Mouse (Mus musculus) hindbrain, embryonic 16.5 days (tissue): ENCODE data around the gene Pard3b. TPM values are rescaled to one million over a fixed set of nuclear protein-coding genes. Genes with fewer than 3 reads are reported as not detected.

ENCODE experiments used
- ATAC-seq: fragments of 200-750 bp; cut with Nextera tagmentation; 2 replicates; pipeline ENCODE4 v1.8.0; 2017; ENCODE audit warnings: moderate TSS enrichment, moderate library complexity
- H3K27ac ChIP-seq: fragments of 300-500 bp; sonication (generic); 2 replicates; pipeline ENCODE4 v1.5.1; 2014; ENCODE audit warnings: low read depth, mild to moderate bottlenecking, control low read depth, low read length, moderate library complexity
- H3K27me3 ChIP-seq: fragments of 300-500 bp; sonication (generic); replicated peaks from 2 replicates; pipeline ENCODE4 v1.6.1; 2014; ENCODE audit warnings: low read length; ENCODE audit not compliant: control insufficient read depth, insufficient read depth
- H3K36me3 ChIP-seq: fragments of 300-500 bp; sonication (generic); 2 replicates; pipeline ENCODE4 v1.6.1; 2014; ENCODE audit warnings: mild to moderate bottlenecking, low read length, moderate library complexity, mixed read lengths; ENCODE audit not compliant: control insufficient read depth, insufficient read depth
- H3K4me1 ChIP-seq: fragments of 300-500 bp; sonication (generic); 2 replicates; pipeline ENCODE4 v1.6.1; 2014; ENCODE audit warnings: low read depth, low read length; ENCODE audit not compliant: control insufficient read depth, insufficient read depth
- H3K4me2 ChIP-seq: fragments of 300-500 bp; sonication (generic); 2 replicates; pipeline ENCODE4 v1.6.1; 2014; ENCODE audit warnings: mild to moderate bottlenecking, low read length, control low read depth, moderate library complexity
- H3K4me3 ChIP-seq: fragments of 300-500 bp; sonication (generic); 2 replicates; pipeline ENCODE4 v1.5.1; 2014; ENCODE audit warnings: mild to moderate bottlenecking, low read length, control low read depth, moderate library complexity
- H3K9ac ChIP-seq: fragments of 300-500 bp; sonication (generic); 2 replicates; pipeline ENCODE4 v1.6.1; 2014; ENCODE audit warnings: low read depth, mild to moderate bottlenecking, control low read depth, low read length, moderate library complexity
- H3K9me3 ChIP-seq: fragments of 300-500 bp; sonication (generic); 2 replicates; pipeline ENCODE4 v1.6.1; 2014; ENCODE audit warnings: mild to moderate bottlenecking, low read length, moderate library complexity; ENCODE audit not compliant: control insufficient read depth
- WGBS: fragments of 180-500 bp; shearing (Covaris S2); extraction: QIAGEN DNeasy Blood & Tissue Kit; methylation state at CpG from one replicate; pipeline ENCODE4 v1.1.7; 2014; 5-methylcytosine and 5-hydroxymethylcytosine counted together
- polyA plus RNA-seq: library from polyadenylated mRNA; unstranded; fragments of >200 nt; fragmentation: Nextera tagmentation; extraction: Ambion mirVana; gene quantifications from 2 replicates; pipeline ENCODE4 v1.2.1, GENCODE M21; 2015

Gene Pard3b
- polyA plus RNA-seq, 1 experiment from 2014 or later: 8.9 TPM

GRCm38 (mm10) chr1:62631511-62632305 lies 993.1 kb downstream of the Pard3b start:
- H3K36me3 ChIP-seq: no peaks in the 10 kb centered on the region
- no peaks in the 10 kb centered on the region for H3K9me3 ChIP-seq
- H3K4me2 ChIP-seq: no peak overlapping the region
- H3K27me3 ChIP-seq: no peaks in the 10 kb centered on the region
- no peak overlapping the region for H3K27ac ChIP-seq
- 67% methylated on average over 10 of the region's 10 CpGs for WGBS
- H3K9ac ChIP-seq: no peak overlapping the region
- no peaks in the 10 kb centered on the region; the same call in 1 of the 2 replicates for H3K4me1 ChIP-seq
- no peak overlapping the region for H3K4me3 ChIP-seq
- no peak for ATAC-seq

DNA sequence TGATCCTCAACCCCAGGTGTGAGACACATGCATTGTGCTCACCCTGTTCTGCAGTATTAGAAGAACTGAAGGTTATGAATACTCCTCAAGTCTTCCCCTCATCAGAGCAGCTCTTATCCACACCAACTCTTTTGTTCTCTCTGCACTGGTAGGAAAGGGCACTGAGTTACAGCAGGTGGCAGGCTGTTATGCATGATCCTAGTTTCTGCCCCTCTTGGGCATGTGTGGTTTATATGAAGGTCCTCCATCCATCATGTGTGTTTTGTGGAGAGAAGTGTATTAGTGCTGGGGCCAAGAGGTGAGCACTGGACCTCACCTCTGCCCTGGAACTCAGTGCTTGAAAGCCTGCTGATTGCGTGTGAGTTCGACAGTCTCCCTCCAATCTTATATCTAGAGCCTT lies 994.3 kb downstream of the Pard3b start:
- no peak overlapping the region for H3K9ac ChIP-seq
- H3K27me3 ChIP-seq: no peaks in the 10 kb centered on the region
- WGBS: 94% methylated on average over 2 of the region's 2 CpGs
- no peak overlapping the region for H3K4me2 ChIP-seq
- no peaks in the 10 kb centered on the region for H3K36me3 ChIP-seq
- ATAC-seq: no peak
- no peak overlapping the region for H3K27ac ChIP-seq
- H3K4me1 ChIP-seq: no peaks in the 10 kb centered on the region; the same call in 1 of the 2 replicates
- no peaks in the 10 kb centered on the region for H3K9me3 ChIP-seq
- no peak overlapping the region for H3K4me3 ChIP-seq

DNA sequence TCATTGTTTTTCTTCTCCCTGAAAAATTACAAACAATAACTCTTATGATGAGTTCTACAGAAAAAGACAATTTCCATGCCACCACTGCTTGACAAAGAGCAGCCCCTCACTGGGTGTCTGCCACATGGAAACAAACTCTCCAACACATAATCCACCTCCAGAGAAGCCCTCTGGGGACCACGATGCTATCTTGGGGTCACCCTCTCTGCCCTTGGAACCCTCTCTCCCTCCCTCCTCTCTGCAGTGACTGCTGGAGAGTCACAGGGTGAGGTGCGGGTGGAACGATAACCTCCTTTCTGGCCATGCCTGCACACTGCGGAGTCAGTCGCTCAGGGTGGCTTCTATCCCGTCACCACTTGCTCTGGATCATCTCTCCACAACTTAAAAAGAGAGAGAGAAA lies 996.6 kb downstream of the Pard3b start:
- H3K36me3 ChIP-seq: no peaks in the 10 kb centered on the region
- ATAC-seq: no peak
- H3K4me3 ChIP-seq: no peak overlapping the region
- no peak overlapping the region for H3K4me2 ChIP-seq
- H3K27me3 ChIP-seq: no peaks in the 10 kb centered on the region
- H3K4me1 ChIP-seq: no peaks in the 10 kb centered on the region; the same call in 1 of the 2 replicates
- no peak overlapping the region for H3K27ac ChIP-seq
- H3K9ac ChIP-seq: no peak overlapping the region
- 75% methylated on average over 6 of the region's 6 CpGs for WGBS
- H3K9me3 ChIP-seq: no peaks in the 10 kb centered on the region

DNA sequence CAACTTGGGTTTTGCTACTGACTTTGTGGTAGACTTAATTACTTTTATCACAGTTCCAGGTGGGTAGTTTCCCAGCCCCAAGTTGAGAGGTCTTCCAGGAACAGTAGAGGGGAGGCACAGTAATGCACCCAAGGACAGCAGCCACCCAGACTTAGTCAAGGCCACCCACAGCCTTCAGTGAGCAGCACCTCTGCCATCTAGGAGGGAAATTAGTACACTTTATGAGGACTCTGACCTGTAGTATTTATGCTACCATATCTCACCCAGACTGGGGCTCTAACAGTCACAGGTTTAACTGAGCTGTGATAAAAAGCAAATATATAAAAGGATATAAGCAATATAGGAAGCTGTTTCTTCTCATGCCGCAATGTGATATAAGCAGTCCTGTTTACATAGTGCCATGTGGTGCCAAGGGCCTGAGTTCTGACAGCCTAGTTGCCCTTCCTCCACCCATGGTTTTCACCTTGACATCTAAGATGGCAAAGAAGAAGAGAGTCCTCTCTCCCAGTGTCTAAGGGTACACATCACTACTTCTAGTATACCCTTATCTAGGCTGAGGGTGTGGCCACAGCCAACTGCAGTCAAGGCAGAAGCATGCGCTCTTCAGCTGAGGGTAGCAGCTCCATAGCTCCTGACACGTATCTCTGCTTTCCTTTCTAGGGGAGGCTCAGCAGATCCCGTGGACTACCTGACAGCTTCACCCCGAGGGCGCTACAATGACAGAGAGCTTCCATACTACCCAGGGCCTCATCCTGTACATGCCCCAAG lies 998.5 kb downstream of the Pard3b start:
- 95% methylated on average over 6 of the region's 6 CpGs for WGBS
- H3K36me3 ChIP-seq: no peaks in the 10 kb centered on the region
- no peak for ATAC-seq
- H3K4me3 ChIP-seq: no peak overlapping the region
- H3K9ac ChIP-seq: no peak overlapping the region
- H3K27ac ChIP-seq: no peak overlapping the region
- no peaks in the 10 kb centered on the region; the same call in 1 of the 2 replicates for H3K4me1 ChIP-seq
- no peaks in the 10 kb centered on the region for H3K27me3 ChIP-seq
- H3K4me2 ChIP-seq: no peak overlapping the region
- H3K9me3 ChIP-seq: no peaks in the 10 kb centered on the region

GRCm38 (mm10) chr1:62639012-62639411 lies 1000.4 kb downstream of the Pard3b start:
- ATAC-seq: no peak
- WGBS: 84% methylated on average over 11 of the region's 11 CpGs

DNA sequence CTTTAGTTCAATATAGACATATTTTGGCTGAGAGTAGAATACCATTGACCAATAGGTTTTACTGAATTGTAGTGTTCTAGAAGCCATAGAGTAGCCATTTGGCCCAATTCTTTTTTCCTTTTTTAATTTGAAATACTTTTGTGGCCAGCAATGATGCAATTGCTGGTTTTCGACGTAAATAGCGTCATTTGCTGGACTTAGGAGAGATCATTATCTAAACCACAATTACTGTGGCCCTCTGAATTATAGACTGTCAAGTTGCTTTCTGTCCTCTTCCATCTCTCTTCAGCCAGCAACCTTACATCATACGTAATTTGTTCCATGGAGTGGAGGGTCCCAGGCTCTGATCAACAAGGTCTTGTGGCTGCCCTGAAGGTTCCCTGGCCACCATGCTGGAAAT lies 1000.8 kb downstream of the Pard3b start:
- no peaks in the 10 kb centered on the region for H3K9me3 ChIP-seq
- 88% methylated on average over 4 of the region's 4 CpGs for WGBS
- no peak for ATAC-seq

More at GRCm38 (mm10) chr1:62639012-62639411, 1000.4 kb downstream of the Pard3b start:
- Histone ChIP-seq H3K4me1 (no peaks in the 10 kb centered on the region; the same call in 1 of the 2 replicates), H3K9ac (no peak overlapping the region), H3K4me3 (no peak overlapping the region), H3K4me2 (no peak overlapping the region), H3K9me3 (no peaks in the 10 kb centered on the region), H3K36me3 (no peaks in the 10 kb centered on the region), H3K27me3 (no peaks in the 10 kb centered on the region), H3K27ac (no peak overlapping the region)

GRCm38 (mm10) chr1:62644631-62645278 lies 1006.1 kb downstream of the Pard3b start:
- no peak overlapping the region for H3K27ac ChIP-seq
- no peaks in the 10 kb centered on the region; the same call in none of the 2 replicates for H3K4me1 ChIP-seq
- no peak overlapping the region for H3K4me2 ChIP-seq
- H3K9ac ChIP-seq: no peak overlapping the region
- H3K9me3 ChIP-seq: no peaks in the 10 kb centered on the region
- ATAC-seq: no peak
- no peak overlapping the region for H3K4me3 ChIP-seq
- H3K27me3 ChIP-seq: no peaks in the 10 kb centered on the region
- 80% methylated on average over 8 of the region's 8 CpGs for WGBS
- H3K36me3 ChIP-seq: no peaks in the 10 kb centered on the region

More for the DNA sequence above, 1000.8 kb downstream of the Pard3b start:
- Histone ChIP-seq H3K4me2 (no peak overlapping the region), H3K36me3 (no peaks in the 10 kb centered on the region), H3K27ac (no peak overlapping the region), H3K4me3 (no peak overlapping the region), H3K27me3 (no peaks in the 10 kb centered on the region), H3K4me1 (no peaks in the 10 kb centered on the region; the same call in 1 of the 2 replicates), H3K9ac (no peak overlapping the region)

DNA sequence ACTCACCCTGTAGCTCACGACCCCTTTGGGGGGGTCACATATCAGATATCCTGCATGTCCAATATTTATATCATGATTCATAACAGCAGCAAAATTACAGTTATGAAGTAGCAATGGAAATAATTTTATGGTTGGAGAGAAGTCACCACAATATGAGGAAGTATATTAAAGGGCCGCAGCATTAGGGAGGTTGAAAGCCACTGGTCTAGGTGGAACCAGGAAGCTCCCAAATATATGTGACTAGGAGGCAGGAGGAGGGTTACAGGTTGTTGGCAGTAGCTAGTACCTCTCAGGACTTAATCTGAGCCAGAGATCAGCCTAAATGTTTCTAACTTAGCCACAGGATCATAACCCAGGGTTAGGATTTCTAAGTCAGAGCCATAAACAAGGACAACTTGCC lies 1008.2 kb downstream of the Pard3b start:
- no peak overlapping the region for H3K4me2 ChIP-seq
- H3K27me3 ChIP-seq: no peaks in the 10 kb centered on the region
- no peaks in the 10 kb centered on the region for H3K36me3 ChIP-seq
- no peak overlapping the region for H3K27ac ChIP-seq
- H3K9me3 ChIP-seq: no peaks in the 10 kb centered on the region
- H3K4me1 ChIP-seq: no peaks in the 10 kb centered on the region; the same call in none of the 2 replicates
- ATAC-seq: no peak
- H3K9ac ChIP-seq: no peak overlapping the region
- 92% methylated on average over 2 of the region's 2 CpGs for WGBS
- no peak overlapping the region for H3K4me3 ChIP-seq

GRCm38 (mm10) chr1:62648116-62648515 lies 1009.5 kb downstream of the Pard3b start:
- Histone ChIP-seq H3K4me1 (no peaks in the 10 kb centered on the region; the same call in none of the 2 replicates), H3K4me2 (no peak overlapping the region), H3K27me3 (no peaks in the 10 kb centered on the region), H3K9me3 (no peaks in the 10 kb centered on the region), H3K9ac (no peak overlapping the region), H3K36me3 (no peaks in the 10 kb centered on the region), H3K27ac (no peak overlapping the region), H3K4me3 (no peak overlapping the region)
- no peak for ATAC-seq
- 33% methylated on average over 6 of the region's 6 CpGs for WGBS
